Mouse (Mus musculus): ENCODE results near the gene Emc7. TPM values are rescaled to one million over a fixed set of nuclear protein-coding genes. Genes with fewer than 3 reads are reported as not detected.

The Emc7 gene
- total and polyA plus RNA-seq, 2 experiments from 2014 or later, result 7.0 to 22.7 TPM

DNA sequence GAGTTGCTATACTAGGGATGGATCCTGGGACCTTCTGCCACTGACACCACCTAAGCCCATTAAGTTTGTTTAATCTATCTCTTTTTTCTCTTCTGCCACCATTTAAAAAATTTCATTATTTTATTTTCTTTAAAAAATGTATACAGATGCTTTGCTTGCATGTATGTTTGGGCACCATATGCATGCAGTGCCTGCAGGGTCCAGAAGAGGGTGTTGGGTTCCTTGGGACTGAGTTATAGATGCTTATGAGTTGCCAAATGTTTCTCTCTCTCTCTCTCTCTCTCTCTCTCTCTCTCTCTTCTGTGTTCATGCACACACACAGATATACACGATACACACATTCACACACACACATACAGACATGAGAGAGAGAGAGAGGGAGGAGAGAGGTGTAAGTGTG, 58.2 kb downstream of the Emc7 start:
- Histone ChIP-seq H3K9ac (replicated peaks; ENCODE audit: low read depth, low read length) (no peak overlapping the region), H3K9me3 (replicated peaks; ENCODE audit: control insufficient read depth, low read length) (no peaks in the 10 kb centered on the region), H3K27me3 (ENCODE audit: control insufficient read depth, insufficient read depth, low read length) (no peaks in the 10 kb centered on the region), H3K36me3 (replicated peaks; ENCODE audit: control insufficient read depth, insufficient read depth, low read length) (no peaks in the 10 kb centered on the region), H3K4me1 (ENCODE audit: control insufficient read depth, insufficient read depth) (no peaks in the 10 kb centered on the region), H3K4me3 (ENCODE audit: low read depth, low read length) (no peak overlapping the region), H3K27ac (ENCODE audit: low read depth) (no peak overlapping the region), H3K4me2 (ENCODE audit: low read depth, low read length) (no peak overlapping the region)
- TF ChIP-seq EP300 (IDR thresholded peaks at IDR 0.05; ENCODE audit: low read depth), result no peak
- TF ChIP-seq CTCF (IDR thresholded peaks at IDR 0.05; ENCODE audit: low read depth), result no peak
- no peak for ATAC-seq (ENCODE audit: insufficient read depth, low read depth)
- DNase-seq (ENCODE audit: low spot score), result no peak
- 94% methylated on average over 1 of the region's 1 CpGs for WGBS

DNA sequence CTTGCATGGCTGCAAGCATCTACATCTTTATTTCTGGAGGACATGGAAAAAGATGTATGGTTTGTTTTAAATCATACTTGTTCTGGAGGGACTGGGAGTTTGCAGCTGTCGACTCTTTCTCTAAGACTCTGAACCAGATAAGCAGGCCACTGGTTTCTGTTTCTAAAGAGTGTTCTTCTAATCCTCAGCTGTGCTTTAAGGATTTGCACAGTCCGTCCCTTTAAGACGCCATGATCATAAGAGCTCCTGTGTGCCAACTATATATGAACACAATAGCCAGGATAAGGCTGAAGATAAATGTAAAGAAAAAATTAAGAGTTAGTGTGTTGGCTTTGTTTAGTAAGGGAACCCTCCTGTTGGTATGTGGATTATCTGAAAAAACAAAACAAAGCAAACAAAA, 61.9 kb downstream of the Emc7 start:
- Histone ChIP-seq H3K9ac (replicated peaks; ENCODE audit: low read depth, low read length) (no peak overlapping the region), H3K9me3 (replicated peaks; ENCODE audit: control insufficient read depth, low read length) (no peaks in the 10 kb centered on the region), H3K4me2 (ENCODE audit: low read depth, low read length) (no peak overlapping the region), H3K4me1 (ENCODE audit: control insufficient read depth, insufficient read depth) (no peaks in the 10 kb centered on the region), H3K27ac (ENCODE audit: low read depth) (no peak overlapping the region), H3K4me3 (ENCODE audit: low read depth, low read length) (no peak overlapping the region), H3K36me3 (replicated peaks; ENCODE audit: control insufficient read depth, insufficient read depth, low read length) (no peaks in the 10 kb centered on the region), H3K27me3 (ENCODE audit: control insufficient read depth, insufficient read depth, low read length) (no peaks in the 10 kb centered on the region)
- TF ChIP-seq EP300 (IDR thresholded peaks at IDR 0.05; ENCODE audit: low read depth) (no peak), CTCF (IDR thresholded peaks at IDR 0.05; ENCODE audit: low read depth) (no peak)
- DNase-seq (ENCODE audit: low spot score), result no peak
- no peak for ATAC-seq (ENCODE audit: insufficient read depth, low read depth)
- WGBS, result 57% methylated on average over 3 of the region's 3 CpGs

DNA sequence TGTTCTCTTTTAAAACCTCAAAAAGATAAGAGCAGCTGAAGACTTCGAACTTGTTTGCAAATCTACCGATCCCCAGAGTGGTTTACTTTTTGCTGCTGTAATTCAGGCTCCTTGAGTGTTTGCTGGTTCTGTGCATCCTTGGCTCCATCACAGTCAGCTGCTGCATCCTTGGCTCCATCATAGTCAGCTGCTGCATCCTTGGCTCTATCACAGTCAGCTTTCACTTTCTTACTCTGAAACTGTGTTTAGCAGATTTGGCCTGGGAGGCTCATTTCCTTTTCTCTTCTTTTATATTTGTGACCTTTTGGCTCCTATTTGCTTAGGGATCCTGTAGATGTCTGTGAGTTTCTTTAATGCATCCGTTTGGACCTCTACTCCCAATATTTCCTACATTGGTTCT, 62.4 kb downstream of the Emc7 start:
- TF ChIP-seq CTCF (IDR thresholded peaks at IDR 0.05; ENCODE audit: low read depth) (no peak), EP300 (IDR thresholded peaks at IDR 0.05; ENCODE audit: low read depth) (no peak)
- DNase-seq (ENCODE audit: low spot score) (no peak), ATAC-seq (ENCODE audit: insufficient read depth, low read depth) (no peak)
- Histone ChIP-seq H3K4me1 (ENCODE audit: control insufficient read depth, insufficient read depth) (no peaks in the 10 kb centered on the region), H3K27me3 (ENCODE audit: control insufficient read depth, insufficient read depth, low read length) (no peaks in the 10 kb centered on the region), H3K27ac (ENCODE audit: low read depth) (no peak overlapping the region), H3K9ac (replicated peaks; ENCODE audit: low read depth, low read length) (no peak overlapping the region), H3K4me2 (ENCODE audit: low read depth, low read length) (no peak overlapping the region), H3K36me3 (replicated peaks; ENCODE audit: control insufficient read depth, insufficient read depth, low read length) (no peaks in the 10 kb centered on the region), H3K9me3 (replicated peaks; ENCODE audit: control insufficient read depth, low read length) (no peaks in the 10 kb centered on the region), H3K4me3 (ENCODE audit: low read depth, low read length) (no peak overlapping the region)
- 84% methylated on average over 3 of the region's 3 CpGs for WGBS

DNA sequence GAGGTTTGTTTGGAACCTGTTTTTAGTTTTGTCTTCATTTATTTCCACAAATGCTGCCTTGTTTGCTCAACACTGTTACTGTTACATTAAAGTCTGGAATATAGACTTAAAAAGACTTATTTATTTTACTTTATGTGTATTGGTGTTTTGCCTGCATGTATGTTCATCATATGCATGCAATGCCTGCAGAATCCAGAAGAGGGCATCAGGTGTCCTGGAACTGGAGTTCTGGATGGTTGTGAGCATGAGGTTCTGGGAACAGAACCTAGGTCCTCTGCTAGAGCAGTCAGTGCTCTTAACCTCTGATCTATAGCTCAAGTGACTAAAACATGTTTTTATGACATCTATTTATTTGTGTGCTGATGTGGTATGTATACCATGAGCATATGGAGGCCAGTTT, 63.7 kb downstream of the Emc7 start:
- no peak for DNase-seq (ENCODE audit: low spot score)
- Histone ChIP-seq H3K4me2 (ENCODE audit: low read depth, low read length) (no peak overlapping the region), H3K9ac (replicated peaks; ENCODE audit: low read depth, low read length) (no peak overlapping the region), H3K36me3 (replicated peaks; ENCODE audit: control insufficient read depth, insufficient read depth, low read length) (no peaks in the 10 kb centered on the region), H3K9me3 (replicated peaks; ENCODE audit: control insufficient read depth, low read length) (no peaks in the 10 kb centered on the region), H3K27me3 (ENCODE audit: control insufficient read depth, insufficient read depth, low read length) (no peaks in the 10 kb centered on the region), H3K27ac (ENCODE audit: low read depth) (no peak overlapping the region), H3K4me3 (ENCODE audit: low read depth, low read length) (no peak overlapping the region), H3K4me1 (ENCODE audit: control insufficient read depth, insufficient read depth) (no peaks in the 10 kb centered on the region)
- ATAC-seq (ENCODE audit: insufficient read depth, low read depth), result no peak
- TF ChIP-seq EP300 (IDR thresholded peaks at IDR 0.05; ENCODE audit: low read depth), result no peak
- TF ChIP-seq CTCF (IDR thresholded peaks at IDR 0.05; ENCODE audit: low read depth), result peak; percentile 8; the same call in 1 of the 2 replicates

DNA sequence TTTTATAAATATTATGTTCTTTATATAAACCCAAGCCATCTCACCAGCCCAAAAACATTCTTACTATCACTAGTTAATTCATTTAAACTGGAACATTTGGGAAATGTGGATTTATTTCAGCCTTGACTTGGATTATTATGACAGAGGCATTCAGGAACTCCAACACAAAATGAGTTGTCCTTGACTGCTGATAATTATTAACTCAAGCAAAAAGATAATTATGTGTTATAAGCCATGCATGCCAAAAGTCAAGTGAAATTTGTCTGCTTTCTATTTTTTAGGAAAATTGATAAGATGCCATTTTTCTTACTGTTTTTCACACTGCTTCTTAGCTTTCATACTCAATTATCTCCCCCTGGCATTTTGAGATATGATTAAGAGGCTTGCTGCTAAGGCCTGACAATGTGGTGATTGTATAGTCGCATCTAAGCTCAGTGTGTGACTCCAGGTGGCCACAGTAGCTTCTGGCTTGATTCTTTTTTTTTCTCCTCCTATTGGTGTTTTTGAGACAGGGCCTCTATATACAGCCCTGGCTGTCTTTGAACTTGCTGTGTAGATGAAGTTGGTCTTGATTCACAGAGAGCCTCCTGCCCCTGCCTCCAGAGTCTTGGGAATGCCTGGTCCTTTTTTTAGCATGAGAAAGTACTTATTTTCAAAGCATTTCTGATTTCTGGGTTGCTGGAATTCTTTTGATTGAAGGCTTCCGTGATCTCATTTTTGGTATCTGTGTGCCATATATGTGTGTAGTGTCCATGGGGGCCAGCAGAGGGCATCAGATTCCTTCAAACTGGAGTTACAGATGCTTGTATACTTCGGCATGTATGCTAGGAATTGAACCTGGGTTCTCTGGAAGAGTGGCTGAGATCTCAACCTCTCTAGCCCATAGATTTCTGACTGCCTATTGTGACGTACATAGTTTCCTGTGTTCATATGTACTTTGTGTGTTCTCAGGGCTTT, 66.0 kb downstream of the Emc7 start:
- Histone ChIP-seq H3K9ac (replicated peaks; ENCODE audit: low read depth, low read length) (no peak overlapping the region), H3K4me2 (ENCODE audit: low read depth, low read length) (no peak overlapping the region), H3K9me3 (replicated peaks; ENCODE audit: control insufficient read depth, low read length) (no peaks in the 10 kb centered on the region), H3K27me3 (ENCODE audit: control insufficient read depth, insufficient read depth, low read length) (no peaks in the 10 kb centered on the region), H3K27ac (ENCODE audit: low read depth) (no peak overlapping the region), H3K36me3 (replicated peaks; ENCODE audit: control insufficient read depth, insufficient read depth, low read length) (no peaks in the 10 kb centered on the region), H3K4me1 (ENCODE audit: control insufficient read depth, insufficient read depth) (no peaks in the 10 kb centered on the region), H3K4me3 (ENCODE audit: low read depth, low read length) (no peak overlapping the region)
- DNase-seq (ENCODE audit: low spot score), result no peak
- WGBS, result 84% methylated on average over 4 of the region's 4 CpGs
- TF ChIP-seq CTCF (IDR thresholded peaks at IDR 0.05; ENCODE audit: low read depth) (no peak), EP300 (IDR thresholded peaks at IDR 0.05; ENCODE audit: low read depth) (no peak)
- no peak for ATAC-seq (ENCODE audit: insufficient read depth, low read depth)

Other genes with a start within 250 kb of the Emc7 start
- gene Lpcat4, start 215.5 kb upstream of the Emc7 start, total RNA-seq (2014; rRNA removed; ENCODE audit: low replicate concordance), result 5.0 and 10.0 TPM in 2 replicates
- gene Lpcat4, start 215.5 kb upstream of the Emc7 start, polyA plus RNA-seq (2015; fragmentation: Nextera tagmentation; extraction: Ambion mirVana), result 3.1 and 3.6 TPM in 2 replicates
- not detected in 2 replicates for gene Nutm1, start 195.7 kb upstream of the Emc7 start, total RNA-seq (2014; rRNA removed; ENCODE audit: low replicate concordance)
- not detected in 2 replicates for gene Nutm1, start 195.7 kb upstream of the Emc7 start, polyA plus RNA-seq (2015; fragmentation: Nextera tagmentation; extraction: Ambion mirVana)
- gene Nop10, start 193.1 kb upstream of the Emc7 start, total RNA-seq (2014; rRNA removed; ENCODE audit: low replicate concordance), result 95.5 and 125 TPM in 2 replicates
- 148 and 154 TPM in 2 replicates for gene Nop10, start 193.1 kb upstream of the Emc7 start, polyA plus RNA-seq (2015; fragmentation: Nextera tagmentation; extraction: Ambion mirVana)
- 42.8 and 48.1 TPM in 2 replicates for gene Slc12a6, start 189.2 kb upstream of the Emc7 start, total RNA-seq (2014; rRNA removed; ENCODE audit: low replicate concordance)
- gene Slc12a6, start 189.2 kb upstream of the Emc7 start, polyA plus RNA-seq (2015; fragmentation: Nextera tagmentation; extraction: Ambion mirVana), result 6.5 and 7.2 TPM in 2 replicates
- not detected in 2 replicates for gene Gm21985, start 188.7 kb upstream of the Emc7 start, total RNA-seq (2014; rRNA removed; ENCODE audit: low replicate concordance)
- not detected in 2 replicates for gene Gm21985, start 188.7 kb upstream of the Emc7 start, polyA plus RNA-seq (2015; fragmentation: Nextera tagmentation; extraction: Ambion mirVana)
- 58.5 and 70.1 TPM in 2 replicates for gene Emc4, start 87.0 kb upstream of the Emc7 start, total RNA-seq (2014; rRNA removed; ENCODE audit: low replicate concordance)
- gene Emc4, start 87.0 kb upstream of the Emc7 start, polyA plus RNA-seq (2015; fragmentation: Nextera tagmentation; extraction: Ambion mirVana), result 104 and 110 TPM in 2 replicates
- 3.5 and 8.0 TPM in 2 replicates for gene Katnbl1, start 75.8 kb upstream of the Emc7 start, total RNA-seq (2014; rRNA removed; ENCODE audit: low replicate concordance)
- gene Katnbl1, start 75.8 kb upstream of the Emc7 start, polyA plus RNA-seq (2015; fragmentation: Nextera tagmentation; extraction: Ambion mirVana), result 12.6 and 13.3 TPM in 2 replicates
- gene Chrm5, start 25.8 kb downstream of the Emc7 start, total RNA-seq (2014; rRNA removed; ENCODE audit: low replicate concordance), result not detected in 2 replicates
- gene Chrm5, start 25.8 kb downstream of the Emc7 start, polyA plus RNA-seq (2015; fragmentation: Nextera tagmentation; extraction: Ambion mirVana), result not detected in 2 replicates
- gene Aven, start 38.0 kb downstream of the Emc7 start, total RNA-seq (2014; rRNA removed; ENCODE audit: low replicate concordance), result 5.2 and 26.5 TPM in 2 replicates
- 2.6 and 4.7 TPM in 2 replicates for gene Aven, start 38.0 kb downstream of the Emc7 start, polyA plus RNA-seq (2015; fragmentation: Nextera tagmentation; extraction: Ambion mirVana)